Mouse (Mus musculus): ENCODE measurements around the gene Cabp1. TPM values are rescaled to one million over a fixed set of nuclear protein-coding genes. Genes with fewer than 3 reads are reported as not detected.
"Not testable (repeated sequence)": the region's sequence is repeated elsewhere in the genome, so short reads cannot be mapped to it uniquely, and the experiment has no call there.

The Cabp1 gene
- polyA plus RNA-seq, 1 experiment = not detected

DNA sequence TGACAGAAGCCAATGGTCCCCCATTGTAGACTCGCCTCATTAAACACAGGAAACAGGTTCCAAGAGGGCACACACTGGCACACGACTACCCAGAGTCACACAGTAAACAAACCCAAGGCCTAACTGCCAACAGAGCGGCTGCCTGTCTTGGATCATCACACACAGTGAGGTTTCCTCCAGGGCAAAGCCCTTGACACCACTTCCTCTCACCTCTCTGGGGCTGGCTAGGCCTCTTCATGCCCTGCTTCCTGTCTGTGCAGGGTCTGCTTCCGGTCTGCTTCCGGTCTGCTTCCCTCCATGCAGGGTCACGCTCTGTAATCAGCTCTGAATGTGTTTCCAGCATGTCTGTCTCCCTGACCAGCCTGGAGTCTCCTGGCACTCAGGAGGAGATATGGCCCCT lies 26.8 kb downstream of the Cabp1 start:
- Histone ChIP-seq H3K27me3 (ENCODE audit: control insufficient read depth) (no peaks in the 10 kb centered on the region), H3K36me3 (ENCODE audit: control insufficient read depth) (no peaks in the 10 kb centered on the region), H3K9me3 (ENCODE audit: control insufficient read depth, low read length) (peaks cover 2% of the 10 kb centered on the region; the same call in 1 of the 2 replicates), H3K4me1 (ENCODE audit: control insufficient read depth) (peaks cover 25% of the 10 kb centered on the region), H3K4me3 (replicated peaks) (no peak overlapping the region)
- no peak for TF ChIP-seq GATA1 (IDR thresholded peaks at IDR 0.05; ENCODE audit: low read length)
- no peak for TF ChIP-seq TAL1 (IDR thresholded peaks at IDR 0.05; ENCODE audit: low read length)

DNA sequence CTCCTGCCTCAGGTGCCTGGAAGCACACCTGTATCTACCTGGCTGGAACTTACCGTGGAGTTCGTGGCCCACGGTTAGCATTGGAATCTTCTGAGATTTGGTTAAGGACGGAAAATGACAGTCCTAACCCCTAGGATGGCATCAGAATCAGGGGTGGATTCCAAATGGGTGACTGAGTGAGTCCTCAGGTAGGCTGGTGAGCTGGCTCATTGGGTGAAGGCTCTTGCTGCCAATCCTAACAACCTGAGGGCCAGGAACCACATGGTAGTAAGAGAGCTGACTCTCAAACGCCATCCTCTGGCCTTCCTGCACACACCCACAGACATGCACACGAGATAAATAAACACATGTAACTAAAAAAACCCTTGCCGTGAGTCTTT lies 27.4 kb downstream of the Cabp1 start:
- no peaks in the 10 kb centered on the region for H3K36me3 ChIP-seq (ENCODE audit: control insufficient read depth)
- no peak for TF ChIP-seq TAL1 (IDR thresholded peaks at IDR 0.05; ENCODE audit: low read length)
- TF ChIP-seq GATA1 (IDR thresholded peaks at IDR 0.05; ENCODE audit: low read length) = no peak
- H3K27me3 ChIP-seq (ENCODE audit: control insufficient read depth) = no peaks in the 10 kb centered on the region
- H3K9me3 ChIP-seq (ENCODE audit: control insufficient read depth, low read length) = peaks cover 2% of the 10 kb centered on the region; the same call in 1 of the 2 replicates
- H3K4me3 ChIP-seq (replicated peaks) = no peak overlapping the region
- H3K4me1 ChIP-seq (ENCODE audit: control insufficient read depth) = peaks cover 29% of the 10 kb centered on the region

DNA sequence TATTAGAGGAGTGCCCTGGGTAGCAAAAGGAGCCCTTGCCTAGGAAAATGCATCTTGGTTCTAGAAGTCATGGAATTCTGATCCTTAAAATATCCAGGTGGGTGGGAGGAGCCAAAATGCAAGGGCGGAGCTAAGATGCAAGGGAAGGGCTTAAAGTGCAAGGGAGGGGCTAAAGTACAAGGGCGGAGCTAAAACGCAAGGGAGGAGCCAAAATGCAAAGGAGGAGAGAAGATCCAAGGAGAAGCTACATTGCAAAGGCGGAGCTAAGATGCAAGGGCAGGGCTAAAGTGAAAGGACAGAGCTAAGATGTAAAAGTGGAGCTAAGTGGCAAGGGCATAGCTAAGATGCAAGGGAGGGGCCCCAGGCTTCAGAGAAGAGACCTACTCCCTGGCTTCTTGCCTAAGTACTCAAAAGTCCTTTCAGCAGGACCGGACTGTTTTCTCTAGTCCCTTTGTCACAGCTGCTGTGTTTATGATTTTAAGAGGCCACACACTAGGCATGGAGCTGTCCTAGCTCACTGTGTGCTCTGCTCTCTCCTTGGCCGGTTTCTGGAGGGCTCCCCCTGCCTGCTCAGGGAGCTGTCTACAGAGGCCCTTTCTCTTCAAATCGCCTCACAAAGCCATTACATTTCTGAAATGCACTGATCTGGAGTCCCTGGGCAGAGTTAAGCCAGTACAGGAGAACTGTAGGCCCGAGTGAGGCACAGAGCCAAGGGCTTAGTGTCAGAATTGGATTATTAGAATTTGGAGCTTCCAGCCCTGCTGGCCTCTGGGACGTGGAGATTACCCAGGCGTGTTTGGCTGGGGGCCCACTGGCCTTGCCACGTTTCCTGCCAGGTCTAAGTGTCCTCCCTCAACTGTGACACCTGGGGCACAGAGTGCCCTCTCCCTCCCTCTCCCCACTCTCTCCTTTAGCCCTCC lies 28.0 kb downstream of the Cabp1 start:
- Histone ChIP-seq H3K4me1 (ENCODE audit: control insufficient read depth) (peaks cover 33% of the 10 kb centered on the region), H3K9me3 (ENCODE audit: control insufficient read depth, low read length) (peaks cover 2% of the 10 kb centered on the region; the same call in 1 of the 2 replicates), H3K36me3 (ENCODE audit: control insufficient read depth) (no peaks in the 10 kb centered on the region), H3K27me3 (ENCODE audit: control insufficient read depth) (no peaks in the 10 kb centered on the region), H3K4me3 (replicated peaks) (no peak overlapping the region)
- no peak for TF ChIP-seq GATA1 (IDR thresholded peaks at IDR 0.05; ENCODE audit: low read length)
- no peak for TF ChIP-seq TAL1 (IDR thresholded peaks at IDR 0.05; ENCODE audit: low read length)

DNA sequence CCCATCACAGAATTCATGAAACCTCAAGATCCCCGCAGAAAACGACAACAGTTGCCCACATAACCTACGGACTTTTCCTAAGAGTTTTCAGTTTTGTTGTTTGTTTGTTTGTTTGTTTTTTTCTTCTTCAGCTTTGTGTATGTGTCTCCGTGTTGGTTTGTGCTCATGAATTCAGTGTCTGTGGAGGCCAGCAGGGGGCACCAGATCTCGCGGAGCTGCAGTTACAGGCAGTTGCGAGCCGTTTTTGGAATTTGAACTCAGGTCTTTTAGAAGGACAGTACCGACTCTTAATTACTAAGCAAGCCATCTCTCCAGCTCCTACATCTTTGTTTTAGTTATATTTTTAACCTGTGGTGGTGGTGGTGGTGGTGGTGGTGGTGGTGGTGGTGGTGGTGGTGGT lies 28.8 kb downstream of the Cabp1 start:
- H3K9me3 ChIP-seq (ENCODE audit: control insufficient read depth, low read length) = peaks cover 2% of the 10 kb centered on the region; the same call in 1 of the 2 replicates
- no peaks in the 10 kb centered on the region for H3K27me3 ChIP-seq (ENCODE audit: control insufficient read depth)
- no peak for TF ChIP-seq TAL1 (IDR thresholded peaks at IDR 0.05; ENCODE audit: low read length)
- no peak for TF ChIP-seq GATA1 (IDR thresholded peaks at IDR 0.05; ENCODE audit: low read length)
- no peaks in the 10 kb centered on the region for H3K36me3 ChIP-seq (ENCODE audit: control insufficient read depth)
- H3K4me3 ChIP-seq (replicated peaks) = no peak overlapping the region
- peaks cover 40% of the 10 kb centered on the region for H3K4me1 ChIP-seq (ENCODE audit: control insufficient read depth)

DNA sequence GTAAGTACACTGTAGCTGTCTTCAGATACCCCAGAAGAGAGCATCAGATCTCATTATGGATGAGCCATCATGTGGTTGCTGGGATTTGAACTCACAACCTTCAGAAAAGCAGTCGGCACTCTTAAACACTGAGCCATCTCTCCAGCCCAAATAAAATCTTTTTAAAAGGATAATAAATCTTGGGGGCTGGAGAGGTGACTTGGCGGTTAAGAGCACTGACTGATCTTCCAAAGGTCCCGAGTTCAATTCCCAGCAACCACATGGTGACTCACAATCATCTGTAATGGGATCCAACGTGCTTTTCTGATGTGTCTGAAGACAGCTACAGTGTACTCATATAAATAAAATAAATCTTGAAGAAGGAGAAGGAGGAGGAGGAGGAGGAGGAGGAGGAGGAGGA lies 29.7 kb downstream of the Cabp1 start:
- H3K4me3 ChIP-seq (replicated peaks); H3K9me3 ChIP-seq (ENCODE audit: control insufficient read depth, low read length); H3K36me3 ChIP-seq (ENCODE audit: control insufficient read depth); H3K27me3 ChIP-seq (ENCODE audit: control insufficient read depth): not testable (repeated sequence)
- H3K4me1 ChIP-seq (ENCODE audit: control insufficient read depth) = peaks cover 44% of the 10 kb centered on the region

DNA sequence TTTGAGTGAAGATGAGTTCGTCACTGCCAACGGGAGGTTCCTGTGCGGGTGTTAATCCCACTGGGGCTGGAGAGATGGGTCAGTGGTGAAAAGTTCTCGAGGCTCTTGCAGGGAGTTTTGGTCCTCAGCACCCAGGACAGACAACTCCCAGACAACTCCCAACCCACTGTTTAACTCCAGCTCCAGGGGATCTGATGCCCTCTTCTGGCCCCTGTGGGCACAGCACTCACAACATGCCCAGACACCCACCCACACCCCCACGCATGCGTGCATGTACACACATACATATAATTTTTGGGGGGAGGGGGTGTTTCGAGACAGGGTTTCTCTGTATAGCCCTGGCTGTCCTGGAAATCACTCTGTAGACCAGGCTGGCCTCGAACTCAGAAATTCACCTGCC lies 30.6 kb downstream of the Cabp1 start:
- no peaks in the 10 kb centered on the region for H3K36me3 ChIP-seq (ENCODE audit: control insufficient read depth)
- peaks cover 2% of the 10 kb centered on the region; the same call in 1 of the 2 replicates for H3K9me3 ChIP-seq (ENCODE audit: control insufficient read depth, low read length)
- peaks cover 52% of the 10 kb centered on the region for H3K4me1 ChIP-seq (ENCODE audit: control insufficient read depth)
- no peaks in the 10 kb centered on the region for H3K27me3 ChIP-seq (ENCODE audit: control insufficient read depth)
- no peak for TF ChIP-seq TAL1 (IDR thresholded peaks at IDR 0.05; ENCODE audit: low read length)
- no peak for TF ChIP-seq GATA1 (IDR thresholded peaks at IDR 0.05; ENCODE audit: low read length)
- no peak overlapping the region for H3K4me3 ChIP-seq (replicated peaks)

DNA sequence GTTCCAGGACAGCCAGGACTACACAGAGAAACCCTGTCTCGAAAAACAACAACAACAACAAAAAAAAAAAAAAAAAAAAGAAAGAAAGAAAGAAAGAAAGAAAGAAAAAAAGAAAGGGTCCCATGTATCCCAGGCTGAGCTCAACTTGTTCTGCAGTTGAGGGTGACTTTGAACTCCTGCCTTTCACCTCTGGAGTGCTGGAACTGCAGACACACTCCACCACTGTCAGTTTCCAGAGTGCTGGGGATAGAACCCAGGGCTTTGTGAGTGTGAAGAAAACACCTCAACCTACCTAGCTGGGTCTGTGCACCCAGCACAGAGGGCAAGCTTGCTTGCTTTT lies 32.3 kb downstream of the Cabp1 start:
- not testable (repeated sequence) for H3K4me3 ChIP-seq (replicated peaks); H3K9me3 ChIP-seq (ENCODE audit: control insufficient read depth, low read length); H3K27me3 ChIP-seq (ENCODE audit: control insufficient read depth); H3K36me3 ChIP-seq (ENCODE audit: control insufficient read depth)
- H3K4me1 ChIP-seq (ENCODE audit: control insufficient read depth) = peaks cover 59% of the 10 kb centered on the region

DNA sequence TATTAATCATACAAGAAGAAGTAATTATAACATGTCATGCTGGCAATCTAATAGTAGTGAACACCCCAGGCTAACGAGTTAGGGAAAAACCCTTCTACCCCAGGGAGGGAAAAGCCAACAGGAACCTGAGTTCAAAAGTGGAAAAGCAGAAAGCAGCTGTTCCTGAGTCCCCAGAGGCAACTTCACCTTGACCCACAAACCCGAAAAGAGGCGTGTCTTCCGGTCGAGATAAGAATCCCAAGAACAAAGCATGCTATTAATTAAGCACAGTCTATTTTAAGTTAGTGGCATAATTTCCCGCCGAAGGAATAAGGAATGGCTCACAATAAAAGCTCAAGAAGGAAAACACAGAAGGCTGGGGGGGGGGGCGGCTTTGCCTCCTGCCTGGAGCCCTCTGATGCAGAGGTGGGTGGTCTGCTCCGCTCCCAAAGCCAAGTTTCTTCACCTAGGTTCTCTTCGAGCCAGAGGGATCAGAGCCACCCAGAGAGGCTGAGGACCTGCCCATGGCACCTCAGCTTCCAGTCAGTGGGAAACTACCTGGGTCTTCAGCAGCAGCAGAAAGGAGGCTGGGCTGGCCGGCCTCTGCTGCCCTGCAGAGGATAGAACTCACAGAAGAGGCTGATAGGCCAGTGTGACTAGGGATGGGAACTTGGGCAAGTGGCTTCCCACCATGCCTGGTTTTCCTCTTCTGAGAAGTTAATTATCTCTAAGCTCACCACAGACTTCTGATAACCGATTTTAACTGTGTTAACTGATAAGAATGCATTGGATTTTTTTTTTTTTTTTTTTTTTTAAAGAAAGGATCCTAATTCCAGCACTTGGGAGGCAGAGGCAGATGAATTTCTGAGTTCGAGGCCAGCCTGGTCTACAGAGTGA lies 32.9 kb downstream of the Cabp1 start:
- Histone ChIP-seq H3K9me3 (ENCODE audit: control insufficient read depth, low read length) (peaks cover 2% of the 10 kb centered on the region; the same call in 1 of the 2 replicates), H3K4me3 (replicated peaks) (no peak overlapping the region), H3K27me3 (ENCODE audit: control insufficient read depth) (no peaks in the 10 kb centered on the region), H3K36me3 (ENCODE audit: control insufficient read depth) (no peaks in the 10 kb centered on the region), H3K4me1 (ENCODE audit: control insufficient read depth) (peaks cover 58% of the 10 kb centered on the region)
- TF ChIP-seq TAL1 (IDR thresholded peaks at IDR 0.05; ENCODE audit: low read length) (no peak), GATA1 (IDR thresholded peaks at IDR 0.05; ENCODE audit: low read length) (no peak)

DNA sequence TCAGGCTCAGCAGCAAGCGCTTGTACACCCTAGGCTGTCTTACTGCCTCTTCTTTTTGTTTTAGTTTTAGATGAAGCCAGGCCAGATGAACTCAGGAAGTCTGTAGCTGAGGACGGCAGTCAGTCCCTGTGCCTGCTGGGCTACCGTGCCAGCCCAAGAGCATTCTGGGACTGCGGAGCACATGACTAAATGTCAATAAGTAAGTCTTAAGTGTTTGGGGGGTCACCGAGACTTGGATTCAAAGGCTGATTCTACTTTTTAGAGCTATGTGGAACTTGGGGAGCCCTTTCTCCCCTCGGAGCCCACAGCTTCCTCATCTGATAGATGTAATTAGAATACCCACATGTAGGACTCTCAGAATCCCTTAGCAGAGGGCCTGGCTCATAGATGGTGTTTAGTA lies 33.5 kb downstream of the Cabp1 start:
- TF ChIP-seq TAL1 (IDR thresholded peaks at IDR 0.05; ENCODE audit: low read length) (no peak), GATA1 (IDR thresholded peaks at IDR 0.05; ENCODE audit: low read length) (no peak)
- Histone ChIP-seq H3K36me3 (ENCODE audit: control insufficient read depth) (no peaks in the 10 kb centered on the region), H3K9me3 (ENCODE audit: control insufficient read depth, low read length) (no peaks in the 10 kb centered on the region), H3K4me1 (ENCODE audit: control insufficient read depth) (peaks cover 58% of the 10 kb centered on the region), H3K27me3 (ENCODE audit: control insufficient read depth) (no peaks in the 10 kb centered on the region), H3K4me3 (replicated peaks) (no peak overlapping the region)

Measured in erythroblast, embryonic 14.5 days (primary cell).